Mouse (Mus musculus) urinary bladder, adult 2 months (tissue): ENCODE data around the gene Gm49673. TPM values are rescaled to one million over a fixed set of nuclear protein-coding genes. Genes with fewer than 3 reads are reported as not detected.
"Not testable (repeated sequence)": the region's sequence is repeated elsewhere in the genome, so short reads cannot be mapped to it uniquely, and the experiment has no call there.

ENCODE experiments used
- DNase-seq: peaks from one replicate; pipeline ENCODE4 v3.0.0; 2022; ENCODE audit warnings: low spot score
- polyA plus RNA-seq: library from polyadenylated mRNA; depleted of rRNA; stranded (reverse); fragments of >200 nt; gene quantifications from 2 replicates; pipeline ENCODE4 v1.2.3, GENCODE M21; 2012

Gene Gm49673
- polyA plus RNA-seq, 1 experiment: 0.10 TPM

DNA sequence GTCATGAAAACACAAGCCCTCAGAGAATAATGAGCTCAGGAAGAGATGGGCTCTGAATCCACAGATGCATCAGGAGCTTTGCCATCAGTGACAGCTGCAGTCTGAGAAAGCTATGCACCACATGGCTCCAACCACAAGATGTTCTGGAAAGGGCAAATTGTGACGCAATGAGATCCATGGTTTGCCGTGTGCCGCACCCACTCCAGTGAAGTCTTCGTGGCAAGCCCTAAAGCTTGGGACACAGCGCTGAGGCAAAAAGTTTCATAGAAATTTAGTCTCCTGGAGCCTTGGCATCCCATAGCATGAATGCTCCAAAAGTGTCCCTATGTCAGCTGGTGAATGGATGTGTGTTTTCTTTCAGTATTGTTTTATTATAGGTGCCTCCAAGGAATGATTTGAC is 9.5 kb downstream of the Gm49673 start:
- not testable (repeated sequence) for DNase-seq

DNA sequence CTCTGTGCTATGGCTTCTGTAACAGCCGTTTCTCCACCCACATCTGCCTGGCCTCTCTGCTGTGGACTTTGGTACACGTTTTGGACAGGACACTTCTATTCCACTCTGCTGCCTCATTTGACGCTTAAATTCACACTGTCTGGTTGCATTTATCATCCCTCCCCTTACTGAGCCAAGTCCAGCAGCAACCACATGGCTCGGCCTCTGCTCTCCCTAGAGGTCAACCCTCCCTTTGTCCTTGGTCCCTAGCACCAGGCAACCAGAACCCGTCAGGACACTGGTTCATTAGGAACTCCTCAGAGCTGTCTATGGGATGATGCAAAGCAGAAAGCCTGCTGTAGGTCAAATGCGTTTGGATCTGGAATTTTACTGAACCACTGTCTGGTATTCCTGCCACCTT is 16.7 kb downstream of the Gm49673 start:
- DNase-seq: not testable (repeated sequence)

DNA sequence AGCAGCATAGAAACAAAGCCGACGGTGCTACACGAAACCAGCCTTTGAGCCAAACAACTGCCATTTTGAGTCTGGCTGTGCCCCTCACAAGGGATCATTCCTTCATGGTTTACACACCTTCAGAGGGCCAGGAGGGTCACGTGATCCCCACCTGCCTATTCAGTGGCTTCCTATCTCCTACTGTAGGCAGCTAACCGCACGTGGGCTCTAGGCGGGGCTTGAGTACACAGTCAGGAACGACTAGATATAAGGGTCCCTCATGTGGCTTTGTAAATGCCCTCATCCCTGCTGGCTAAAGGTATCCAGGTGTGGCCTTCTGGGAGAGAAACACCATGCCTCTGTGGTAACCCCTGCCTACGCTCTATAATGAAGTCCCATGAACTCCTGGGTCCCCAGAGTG is 18.0 kb downstream of the Gm49673 start:
- DNase-seq: not testable (repeated sequence)

DNA sequence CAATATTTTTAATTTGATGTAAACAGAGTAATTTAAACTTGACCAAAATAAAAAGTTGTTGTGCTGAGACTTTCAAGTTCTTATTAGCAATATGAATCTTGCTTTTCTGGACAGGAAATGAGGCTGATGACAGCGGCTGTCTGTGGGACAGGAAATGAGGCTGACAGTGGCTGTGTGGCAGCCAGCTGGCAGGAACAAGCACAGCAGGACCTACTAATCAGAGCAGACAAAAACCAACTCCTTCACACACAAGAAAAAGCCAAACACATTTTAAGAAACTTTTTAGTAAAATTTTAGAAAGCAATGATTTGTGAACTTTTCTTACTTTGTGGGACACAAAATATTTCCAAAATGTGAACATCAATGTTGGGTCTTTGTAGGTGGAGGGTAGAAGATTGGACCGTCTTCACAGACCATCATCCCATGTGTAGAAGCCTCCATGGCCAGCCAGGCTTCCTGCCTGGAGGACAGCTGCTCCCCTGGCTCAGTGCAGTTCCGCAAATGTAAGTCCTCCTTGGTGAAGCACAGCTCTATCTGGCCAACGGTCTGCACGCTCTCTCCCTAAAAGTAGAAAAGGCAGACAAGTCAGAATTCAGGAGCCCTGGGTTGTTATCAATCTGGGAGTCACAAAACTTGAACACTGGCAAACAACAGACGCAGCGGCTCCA is 19.1 kb downstream of the Gm49673 start:
- not testable (repeated sequence) for DNase-seq

DNA sequence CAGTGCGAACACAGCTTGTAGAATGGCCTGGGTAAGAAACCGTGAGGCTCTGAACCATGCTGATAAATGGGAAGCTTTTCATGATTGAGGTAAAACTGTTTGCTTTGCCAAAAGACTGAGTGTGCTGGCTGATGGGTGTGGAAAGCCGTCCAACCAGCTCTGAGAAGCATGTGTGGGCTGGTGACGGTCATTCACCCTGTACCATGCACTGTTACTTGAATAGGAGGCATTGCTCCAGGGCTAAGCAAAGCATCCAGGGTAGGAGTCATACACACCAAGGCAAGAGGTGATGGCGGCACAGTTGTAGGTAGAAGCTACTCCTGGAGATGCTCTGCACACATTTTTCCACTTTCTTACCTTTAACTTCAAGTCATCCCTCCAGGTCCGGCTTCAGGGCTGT is 23.0 kb downstream of the Gm49673 start:
- not testable (repeated sequence) for DNase-seq

DNA sequence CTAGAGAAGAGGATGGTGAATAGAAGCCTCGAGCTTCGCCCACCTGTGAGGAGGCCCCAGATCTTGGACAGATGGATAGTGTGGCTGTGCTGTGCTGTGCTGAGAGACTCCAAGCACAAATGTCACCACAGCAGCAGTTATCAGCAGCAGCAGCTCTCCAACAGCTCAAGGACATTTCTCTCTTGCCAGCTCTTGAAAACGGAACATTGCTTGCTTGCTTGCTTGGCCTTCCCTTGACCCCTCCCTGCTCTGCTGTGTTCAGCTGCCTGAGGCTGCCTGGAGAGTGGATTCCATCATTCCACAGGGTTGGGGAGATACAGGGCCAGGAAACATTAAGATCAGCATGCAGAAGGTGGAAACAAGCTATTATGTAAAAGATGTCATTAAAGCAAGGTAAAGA is 24.6 kb downstream of the Gm49673 start:
- DNase-seq: not testable (repeated sequence)

DNA sequence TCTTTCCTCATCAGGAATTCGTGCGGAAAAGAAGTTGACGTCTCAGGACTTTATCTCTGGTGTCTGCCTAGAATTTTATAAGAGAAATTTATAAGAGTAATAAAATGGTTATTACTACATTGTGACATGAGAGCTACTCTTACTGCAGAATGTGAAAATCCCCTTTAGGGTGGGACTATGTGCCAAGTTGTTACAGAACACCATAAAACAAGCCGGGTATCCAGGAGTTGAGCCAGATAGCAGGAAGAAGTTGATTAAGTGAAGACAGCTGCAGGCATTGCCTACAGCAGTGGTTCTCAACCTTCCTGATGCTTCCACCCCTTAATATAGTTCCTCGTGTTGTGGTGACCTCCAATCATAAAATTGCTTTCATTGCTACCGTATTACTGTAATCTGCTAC is 30.7 kb downstream of the Gm49673 start:
- DNase-seq: not testable (repeated sequence)

DNA sequence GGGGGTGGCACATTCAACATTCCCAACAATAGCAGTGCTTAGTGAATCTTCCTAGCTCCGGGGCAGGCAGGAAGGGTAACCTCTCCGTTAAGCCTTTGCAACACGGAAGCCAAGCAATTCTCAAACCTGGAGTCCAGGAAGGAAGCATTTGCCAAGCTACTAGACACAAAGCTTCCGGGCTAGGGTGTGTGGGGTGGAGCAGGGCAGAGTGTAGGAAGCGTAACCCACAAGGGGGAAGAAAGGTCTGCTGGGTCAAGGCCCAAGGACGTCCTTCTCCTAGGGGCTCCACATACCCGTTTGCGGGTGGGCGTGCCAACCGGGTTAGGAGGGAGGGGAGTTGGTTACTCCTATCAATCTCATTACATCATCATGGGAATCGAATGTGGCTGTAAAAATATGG is 31.2 kb downstream of the Gm49673 start:
- DNase-seq: not testable (repeated sequence)

DNA sequence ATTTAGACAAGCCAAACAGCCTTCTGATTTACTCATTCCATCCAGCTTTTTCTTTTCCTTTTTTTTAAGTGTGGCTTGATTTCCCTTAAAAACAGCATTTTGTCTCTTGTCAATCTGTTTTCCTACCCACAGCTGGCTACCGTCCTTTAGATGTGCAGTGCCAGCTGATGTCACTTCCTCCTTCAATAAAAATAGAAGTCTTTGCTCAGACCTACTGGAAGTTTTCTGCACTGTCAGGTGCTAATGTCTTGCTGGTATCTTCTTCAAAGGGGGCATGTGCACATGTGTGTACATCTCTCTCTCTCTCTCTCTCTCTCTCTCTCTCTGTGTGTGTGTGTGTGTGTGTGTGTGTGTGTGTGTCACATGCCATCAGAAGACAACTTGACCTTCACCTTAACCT is 35.4 kb downstream of the Gm49673 start:
- DNase-seq: not testable (repeated sequence)

DNA sequence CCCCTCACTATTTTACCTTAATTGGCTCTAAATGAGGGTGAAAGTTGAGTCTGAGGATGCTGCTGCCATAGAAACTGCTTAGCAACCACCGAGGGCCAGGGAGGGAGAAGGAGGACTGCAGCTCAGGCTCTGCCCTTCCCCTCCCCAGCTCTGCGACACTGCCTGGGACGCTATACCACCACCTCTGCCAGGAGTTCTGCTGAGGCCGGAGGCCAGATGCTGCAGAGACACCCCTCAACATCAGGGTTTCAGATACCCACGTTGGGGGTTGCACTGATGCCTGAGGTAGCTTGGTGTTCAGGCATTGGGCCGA is 46.3 kb downstream of the Gm49673 start:
- DNase-seq: not testable (repeated sequence)

DNA sequence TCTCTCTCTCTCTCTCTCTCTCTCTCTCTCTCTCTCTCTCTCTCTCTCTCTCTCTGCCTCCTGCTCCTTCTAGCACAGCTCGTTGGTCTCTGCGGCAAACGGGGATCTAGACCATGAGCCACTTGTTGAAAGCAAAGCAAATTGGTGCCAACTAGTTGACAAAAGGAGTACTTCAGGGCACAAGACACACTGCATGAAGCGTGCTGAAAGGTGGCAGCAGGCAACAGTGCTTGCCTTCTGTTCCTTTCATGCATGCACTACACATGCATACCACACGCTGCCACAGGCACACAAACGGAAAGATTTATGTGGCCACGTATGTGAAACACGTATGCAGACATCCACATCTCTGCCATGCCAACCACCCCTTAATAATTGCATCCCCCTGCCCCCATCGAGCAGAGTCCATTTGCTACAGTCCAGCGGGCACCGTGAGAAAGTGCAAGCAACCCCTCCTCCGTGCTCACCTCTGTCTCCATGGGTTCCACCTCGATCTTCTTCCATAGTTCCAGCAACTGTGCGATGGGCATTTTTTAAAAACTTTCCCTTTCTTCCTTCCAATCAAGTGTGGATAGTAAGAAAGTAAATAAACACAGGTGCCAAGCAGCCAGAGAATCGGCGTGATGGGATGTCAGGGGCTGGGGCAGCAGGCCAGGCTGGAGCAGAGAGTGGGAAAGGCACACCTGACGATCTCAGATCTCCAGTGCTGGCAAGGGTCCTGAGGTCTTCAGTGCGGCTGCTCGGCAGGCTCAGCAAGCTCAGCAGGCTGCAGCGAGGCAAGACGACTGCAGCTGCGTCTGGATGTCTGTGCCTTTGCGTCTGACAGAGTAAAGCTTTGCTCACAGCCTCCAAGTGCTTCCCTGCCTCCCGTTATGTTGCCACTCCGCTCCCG is 46.9 kb downstream of the Gm49673 start:
- not testable (repeated sequence) for DNase-seq

DNA sequence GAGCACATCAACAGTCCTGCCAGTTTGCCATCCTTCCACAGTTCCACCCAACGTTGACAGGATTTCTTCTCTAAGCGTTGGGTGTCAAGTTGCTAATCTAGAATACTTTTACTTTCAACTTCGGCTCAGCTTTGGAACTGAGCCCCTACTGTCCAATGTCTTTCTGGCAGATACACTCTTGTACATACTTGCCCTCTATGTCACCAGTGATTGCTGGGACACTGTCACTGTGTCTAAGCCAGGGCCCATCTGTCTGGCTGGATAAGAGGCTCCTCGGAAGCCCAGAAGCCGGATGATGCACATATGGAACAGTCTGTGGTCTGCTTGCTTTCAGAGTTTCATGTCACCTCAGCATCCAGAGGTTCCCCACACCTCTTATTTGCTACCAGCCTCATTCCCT is 51.4 kb downstream of the Gm49673 start:
- not testable (repeated sequence) for DNase-seq

DNA sequence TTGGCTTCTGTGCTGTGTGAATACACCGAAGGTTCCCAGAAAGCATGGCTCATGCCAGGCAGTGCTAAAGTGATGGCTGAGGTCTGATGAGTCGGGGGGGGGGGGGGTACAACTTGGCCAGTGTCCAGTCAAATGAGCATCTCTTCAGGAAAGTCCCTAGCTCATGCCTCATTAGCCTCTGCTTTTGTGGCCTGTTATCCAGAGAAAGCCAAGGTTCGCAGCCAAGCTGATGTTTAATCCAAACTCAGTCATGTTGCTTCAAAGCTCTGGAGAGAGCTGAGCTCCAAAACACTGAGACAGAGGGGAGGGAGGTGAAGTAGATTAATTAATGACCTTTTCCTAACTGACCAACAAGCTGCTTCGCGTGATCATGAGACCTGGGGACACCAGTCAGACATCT is 51.9 kb downstream of the Gm49673 start:
- DNase-seq: not testable (repeated sequence)

DNA sequence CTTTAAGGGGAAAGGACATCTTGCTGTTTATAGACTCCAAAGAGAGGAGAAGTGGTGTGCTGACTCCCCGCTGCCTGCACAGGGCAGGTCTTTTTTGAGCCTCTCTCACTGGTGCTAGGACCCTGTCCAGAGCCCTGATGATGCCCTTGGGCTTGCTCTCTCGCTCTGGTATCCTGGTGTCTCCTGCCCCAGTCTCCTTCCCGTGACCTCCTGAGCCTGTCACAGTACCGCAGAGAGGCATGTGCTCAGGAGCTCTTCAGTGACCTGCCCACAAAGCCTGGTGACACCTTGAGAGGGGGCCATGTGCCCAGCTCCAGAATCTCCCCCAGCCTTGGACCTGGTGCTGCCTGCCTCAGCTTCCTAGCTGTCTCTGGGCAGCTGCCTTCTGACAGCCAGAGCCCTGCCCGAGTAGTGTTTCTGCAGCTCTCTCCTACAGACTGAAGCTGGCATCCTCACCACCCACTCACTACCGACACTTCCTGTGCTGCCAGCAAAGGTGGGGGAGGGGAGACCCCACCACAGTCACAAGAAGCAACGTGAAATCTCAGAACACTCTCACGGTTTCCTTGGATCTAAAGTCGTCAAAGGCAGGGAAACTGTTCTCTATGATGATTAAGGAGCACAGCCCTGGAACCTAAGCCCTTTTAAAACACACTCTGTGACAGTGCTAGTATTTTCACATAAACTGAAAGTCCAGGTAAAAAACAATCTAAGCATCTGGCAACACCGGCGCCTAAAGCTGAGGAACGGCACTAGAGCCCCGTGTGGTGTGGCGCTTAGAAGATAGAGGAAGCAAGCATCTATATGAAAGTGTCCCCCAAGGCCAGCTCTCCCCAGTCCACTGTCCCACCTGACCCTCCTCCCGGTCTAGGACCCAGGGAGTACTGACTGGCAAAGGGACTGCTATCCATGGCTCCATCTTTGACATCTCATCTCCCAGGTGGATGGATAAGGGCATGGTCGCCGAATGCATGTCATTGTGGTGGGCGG is 54.8 kb downstream of the Gm49673 start:
- DNase-seq: not testable (repeated sequence)

DNA sequence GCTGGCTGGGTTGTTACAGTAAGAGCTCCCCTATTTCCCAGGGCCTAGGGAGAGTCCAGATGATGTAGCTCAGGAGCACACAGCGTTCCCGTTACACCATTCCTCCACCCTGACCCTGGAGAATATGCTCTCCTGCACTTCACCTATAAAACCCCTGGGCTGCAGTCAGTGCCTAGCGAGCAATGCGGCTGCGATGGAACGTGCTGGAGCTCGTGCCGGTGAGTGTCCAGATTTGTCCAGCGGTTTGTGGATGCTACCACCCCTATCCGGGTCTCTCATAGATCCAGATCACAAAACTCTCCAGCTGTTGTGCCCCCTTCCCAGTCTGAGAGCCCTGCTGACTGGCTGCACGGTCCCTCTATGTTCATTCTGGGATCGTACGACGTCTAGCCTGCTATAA is 56.3 kb downstream of the Gm49673 start:
- not testable (repeated sequence) for DNase-seq

DNA sequence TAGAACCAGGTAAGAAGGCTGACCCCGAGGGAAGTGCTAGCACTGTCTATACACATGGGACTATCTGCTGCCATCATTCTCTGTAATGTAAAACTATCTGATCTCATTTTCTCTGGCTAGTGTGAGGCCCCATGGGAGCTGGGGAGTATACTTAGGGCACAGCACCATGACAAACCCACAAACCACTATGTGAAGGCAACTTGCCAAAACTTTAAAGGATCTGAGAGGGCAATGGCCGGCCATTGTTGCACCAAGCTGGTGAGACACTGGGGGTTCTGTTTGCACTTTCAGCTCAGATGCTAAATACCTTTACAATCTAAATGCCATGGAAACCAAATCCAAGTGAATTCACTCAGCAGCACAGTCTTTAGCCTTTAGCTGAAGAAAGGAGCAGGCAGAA is 77.7 kb downstream of the Gm49673 start:
- DNase-seq: not testable (repeated sequence)

DNA sequence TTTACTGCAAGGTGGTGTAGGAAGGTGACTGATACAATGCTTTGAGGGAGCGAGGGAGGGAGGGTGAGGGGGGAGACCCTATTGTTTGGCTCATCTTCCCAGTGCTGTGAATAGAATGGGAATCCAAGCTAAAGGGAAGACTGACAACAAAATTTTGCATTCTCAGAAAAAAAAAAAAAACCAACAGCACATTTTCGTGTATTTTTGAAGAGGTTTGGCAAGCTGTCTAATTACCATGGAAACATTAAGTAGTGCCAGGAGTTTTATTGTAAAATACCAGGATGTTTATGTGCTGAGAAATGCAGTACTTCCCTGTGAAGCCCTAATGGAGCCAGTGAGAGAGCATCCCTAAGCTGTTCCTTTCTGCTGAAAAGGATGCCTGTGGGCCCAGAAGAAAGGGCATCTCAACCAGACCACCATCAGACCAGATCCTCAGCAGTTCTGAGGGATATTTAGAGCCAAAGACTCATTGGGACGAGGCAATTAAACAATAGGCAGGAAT is 90.9 kb downstream of the Gm49673 start:
- DNase-seq: not testable (repeated sequence)

DNA sequence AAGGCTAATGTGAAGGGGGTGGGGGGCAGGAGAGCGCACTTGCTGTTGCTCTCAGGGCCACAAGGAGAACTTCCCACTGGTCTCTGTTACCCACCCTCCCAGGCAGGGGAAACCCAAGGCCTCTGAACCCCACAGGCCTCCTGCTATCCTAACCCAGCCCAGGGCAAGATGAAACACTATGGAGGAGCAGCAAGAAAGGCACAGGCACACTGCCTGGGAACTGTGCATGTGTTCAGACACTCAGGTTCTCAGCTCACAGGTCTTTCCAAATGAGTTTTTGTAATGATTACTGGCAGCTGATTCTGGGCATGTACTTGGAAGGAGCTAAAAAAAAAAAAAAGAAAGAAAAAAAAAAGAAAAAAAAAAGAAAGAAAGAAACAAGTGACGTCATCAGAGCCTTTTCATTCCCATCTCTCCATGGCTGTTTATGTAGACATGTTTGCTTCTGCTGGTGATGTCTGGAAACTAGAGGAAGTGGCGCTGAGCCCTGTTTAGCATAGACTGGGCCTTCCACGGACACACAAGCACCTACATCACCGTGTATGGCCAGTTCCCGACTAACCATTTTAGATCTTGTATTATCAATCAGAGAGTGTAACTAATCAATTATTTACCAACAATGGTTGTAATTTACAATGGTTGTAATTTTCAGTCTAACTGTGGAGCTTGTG is 91.5 kb downstream of the Gm49673 start:
- not testable (repeated sequence) for DNase-seq

DNA sequence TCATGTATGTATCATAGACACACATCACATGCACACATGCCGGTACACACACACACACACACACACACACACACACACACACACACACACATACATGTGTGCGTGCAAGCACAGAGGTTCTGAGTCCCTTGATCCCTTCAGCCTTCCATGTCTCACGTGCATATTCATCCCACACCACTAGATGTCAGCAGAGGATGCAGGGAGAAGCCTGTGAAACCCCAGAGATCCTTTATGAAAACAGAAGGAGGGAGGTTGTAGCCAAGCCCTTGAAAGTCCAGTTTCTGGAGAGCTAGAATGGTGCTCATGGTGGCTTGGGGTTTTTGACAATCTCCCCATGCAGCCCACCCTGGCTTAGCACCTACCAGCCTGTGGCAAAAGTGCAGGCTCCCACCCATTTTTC is 96.3 kb downstream of the Gm49673 start:
- DNase-seq: peak; percentile 31

DNA sequence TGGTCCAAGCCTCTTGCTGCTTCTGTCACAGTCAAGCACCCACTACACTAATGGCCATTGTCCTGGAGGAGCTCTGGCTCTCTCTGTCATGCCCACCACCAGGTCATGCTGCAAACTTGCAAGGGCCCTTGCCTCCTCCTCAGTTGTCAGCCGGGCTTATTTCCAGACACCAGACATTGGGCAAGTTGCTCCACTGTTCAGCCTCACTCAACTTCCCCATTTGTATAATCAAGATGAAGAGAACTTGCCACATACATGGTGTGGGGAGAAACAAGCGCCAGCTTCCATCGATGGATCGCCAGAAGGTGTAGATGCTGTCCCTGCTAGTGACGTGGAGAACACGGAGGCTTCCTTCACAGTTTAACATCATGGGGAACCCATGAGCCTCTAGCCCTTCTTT is 97.4 kb downstream of the Gm49673 start:
- DNase-seq: not testable (repeated sequence)

DNA sequence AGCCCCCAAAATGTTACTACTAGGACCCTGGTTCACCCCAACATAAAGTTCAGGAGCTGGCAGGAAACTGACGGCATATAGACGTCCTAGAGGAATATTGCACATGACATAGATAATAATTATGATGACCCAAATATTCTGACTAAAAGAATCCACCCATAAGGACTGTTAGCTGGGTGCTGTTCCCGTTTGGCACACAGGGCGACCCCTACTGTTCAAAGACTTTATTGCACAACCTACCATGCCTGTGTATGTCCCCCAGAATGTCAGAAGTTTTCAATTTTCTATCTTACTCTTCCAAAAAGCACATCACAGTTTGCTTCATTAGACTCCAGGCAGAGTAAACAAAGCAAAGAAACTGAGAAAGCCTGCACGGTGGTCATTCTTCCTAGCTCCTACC is 101.4 kb downstream of the Gm49673 start:
- not testable (repeated sequence) for DNase-seq
